Mouse (Mus musculus) gastrocnemius, postnatal 4 days (tissue): ENCODE results near the gene Phf11c. TPM values are rescaled to one million over a fixed set of nuclear protein-coding genes. Genes with fewer than 3 reads are reported as not detected.
"Not testable (repeated sequence)": the region's sequence is repeated elsewhere in the genome, so short reads cannot be mapped to it uniquely, and the experiment has no call there.

Experiments used
- DNase-seq, 2 experiments: peaks; one replicate each; pipeline ENCODE4 v3.0.0; 2021 to 2022; ENCODE audit warnings: low spot score in 2 of 2, mixed read lengths in 2 of 2
- total RNA-seq, 2 experiments: library from RNA; stranded (reverse); gene quantifications; 2 replicates each; pipeline ENCODE4 v1.2.3; 2021

Phf11c gene
- total RNA-seq, 2 experiments from 2014 or later, result 0.67 to 1.0 TPM

DNA sequence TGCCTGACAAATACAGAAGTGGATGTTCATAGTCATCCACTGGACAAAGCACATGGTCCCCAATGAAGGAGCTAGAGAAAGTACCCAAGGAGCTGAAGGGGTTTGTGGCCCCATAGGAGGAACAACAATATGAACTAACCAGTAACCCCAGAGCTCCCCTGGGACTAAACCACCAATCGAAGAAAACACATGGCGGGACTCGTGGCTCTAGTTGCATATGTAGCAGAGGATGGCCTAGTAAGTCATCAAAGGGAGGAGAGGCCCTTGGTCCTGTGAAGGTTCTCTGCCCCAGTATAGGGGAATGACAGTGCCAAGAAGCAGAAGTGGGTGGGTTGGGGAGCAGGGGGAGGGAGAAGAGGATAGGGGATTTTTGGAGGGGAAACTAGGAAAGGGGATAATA lies 59.1 kb downstream of the Phf11c start:
- not testable (repeated sequence) for DNase-seq

Other genes starting within 250 kb of the Phf11c start
- gene Gm5142, start 216.6 kb downstream of the Phf11c start, total RNA-seq, result not detected
- gene Rcbtb1, start 194.2 kb downstream of the Phf11c start, total RNA-seq, result 10 to 100 TPM; 26.4 to 26.9 TPM
- not detected for gene Gm6904, start 135.2 kb downstream of the Phf11c start, total RNA-seq
- gene Phf11a, start 97.9 kb downstream of the Phf11c start, total RNA-seq, result not detected
- under 1 TPM; 0.23 to 0.39 TPM for gene Phf11b, start 54.0 kb downstream of the Phf11c start, total RNA-seq
- gene Phf11d, start 29.9 kb downstream of the Phf11c start, total RNA-seq, result 1 to 10 TPM; 2.3 to 2.4 TPM
- gene Setdb2, start 45.5 kb upstream of the Phf11c start, total RNA-seq, result 1 to 10 TPM; 8.2 to 8.5 TPM
- gene Cab39l, start 45.6 kb upstream of the Phf11c start, total RNA-seq, result 10 to 100 TPM; 18.7 to 19.9 TPM
- gene Cdadc1, start 202.6 kb upstream of the Phf11c start, total RNA-seq, result 10 to 100 TPM; 27.3 to 29.5 TPM
- 10 to 100 TPM; 72.4 to 88.9 TPM for gene Shisa2, start 229.9 kb upstream of the Phf11c start, total RNA-seq